Mouse (Mus musculus) c-Kit-positive CD71-positive TER-119-negative erythroid progenitor cells, embryonic 14.5 days (primary cell): ENCODE measurements around the gene Runx3.

Source experiments
- DNase-seq: peaks from one replicate; pipeline ENCODE4 v3.0.0-alpha.2; 2013; ENCODE audit warnings: low read depth

The Runx3 gene

DNA sequence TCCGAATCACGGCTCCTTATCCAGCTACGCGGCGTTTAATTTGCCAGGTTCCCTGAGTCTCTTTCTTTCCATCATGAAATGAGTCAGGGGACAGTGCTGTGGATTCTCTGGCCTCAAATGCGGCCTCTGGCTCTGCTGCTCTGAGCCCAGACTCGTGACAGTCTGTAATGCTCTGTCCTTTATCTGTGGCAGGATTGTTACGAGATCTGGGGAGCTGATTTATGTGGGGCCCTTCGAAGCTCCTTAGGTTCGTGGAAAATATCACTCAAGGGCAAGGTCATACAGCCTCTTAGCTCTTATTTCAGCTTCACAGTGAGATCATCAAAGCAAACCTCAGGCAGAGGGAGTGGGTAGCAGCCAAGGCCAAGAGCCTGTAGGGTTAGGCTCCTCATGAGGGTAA, 6.2 kb upstream of the Runx3 start:
- no peak for DNase-seq

DNA sequence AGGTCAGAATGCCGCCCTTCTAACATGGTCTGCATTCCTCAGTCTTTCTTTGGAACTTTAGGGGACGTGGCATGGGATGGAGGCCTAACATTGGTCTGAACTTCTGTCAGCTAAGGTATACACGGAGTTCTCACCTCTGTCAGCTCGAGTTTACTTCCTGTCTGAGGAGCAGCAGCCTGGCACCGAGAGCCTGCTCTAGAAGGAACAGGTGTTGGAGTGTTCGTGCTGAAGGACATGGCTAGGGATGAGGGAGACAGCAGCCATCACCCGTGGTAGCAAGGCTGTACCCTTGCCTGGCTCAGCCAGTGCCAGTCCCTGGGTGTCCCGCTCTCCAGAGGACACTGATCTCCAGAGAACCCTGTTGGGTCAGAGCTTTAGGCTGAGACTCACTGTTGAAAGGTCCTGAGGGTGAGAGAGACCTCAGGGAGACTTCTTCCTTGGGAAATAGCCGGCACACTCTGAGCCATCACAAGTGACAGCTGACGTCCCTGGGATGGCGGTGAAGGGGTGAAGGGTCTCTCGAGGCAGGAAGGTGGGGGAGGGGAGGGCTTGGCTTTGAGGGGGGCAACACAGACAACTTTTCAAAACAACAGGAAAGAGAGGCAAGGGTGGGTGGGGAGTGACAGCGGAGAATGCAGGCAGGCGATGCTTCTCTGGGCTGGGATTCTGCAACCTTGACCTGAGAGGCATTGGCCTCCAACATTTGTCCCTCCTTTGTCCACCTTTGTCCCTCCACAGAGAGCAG, 4.9 kb upstream of the Runx3 start:
- DNase-seq, result no peak

DNA sequence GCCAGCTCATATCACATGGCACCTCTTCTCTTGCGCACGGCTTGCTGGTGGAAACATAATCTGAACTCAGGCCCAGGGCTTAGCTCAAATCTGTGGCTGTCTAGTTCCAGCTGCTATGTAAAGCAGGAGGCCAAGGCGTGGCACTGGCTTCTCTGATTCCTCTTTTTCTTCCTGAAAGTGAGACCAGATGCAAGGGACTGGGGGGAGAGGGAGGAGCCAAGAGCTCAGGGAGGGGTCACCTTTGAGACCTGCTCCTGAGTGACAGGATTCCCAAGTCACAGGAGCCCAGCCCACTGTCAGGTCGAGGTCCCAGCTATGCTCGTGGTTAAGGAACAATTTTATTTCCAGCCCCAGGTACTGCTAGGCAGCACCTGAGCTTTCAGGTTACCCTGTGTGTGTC, 4.1 kb upstream of the Runx3 start:
- no peak for DNase-seq

DNA sequence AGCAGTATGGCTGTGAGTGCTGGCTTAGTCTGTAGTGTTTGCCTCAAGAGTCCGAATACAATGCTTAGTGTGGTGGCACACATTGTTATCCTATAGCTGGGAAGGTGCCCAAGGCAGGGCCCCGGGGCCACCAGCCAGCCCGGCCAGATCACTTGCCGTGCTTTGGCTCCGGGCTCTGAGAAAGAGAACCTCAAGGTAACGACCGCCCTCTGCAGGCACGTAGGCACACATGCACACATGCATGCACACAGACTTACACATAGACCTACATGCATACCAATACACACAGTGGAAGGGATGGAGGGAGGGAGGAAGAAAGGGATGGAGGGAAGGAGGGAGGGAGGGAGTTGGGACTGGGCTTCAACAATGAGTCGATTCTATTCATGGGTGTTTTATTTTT, 2.6 kb upstream of the Runx3 start:
- no peak for DNase-seq

DNA sequence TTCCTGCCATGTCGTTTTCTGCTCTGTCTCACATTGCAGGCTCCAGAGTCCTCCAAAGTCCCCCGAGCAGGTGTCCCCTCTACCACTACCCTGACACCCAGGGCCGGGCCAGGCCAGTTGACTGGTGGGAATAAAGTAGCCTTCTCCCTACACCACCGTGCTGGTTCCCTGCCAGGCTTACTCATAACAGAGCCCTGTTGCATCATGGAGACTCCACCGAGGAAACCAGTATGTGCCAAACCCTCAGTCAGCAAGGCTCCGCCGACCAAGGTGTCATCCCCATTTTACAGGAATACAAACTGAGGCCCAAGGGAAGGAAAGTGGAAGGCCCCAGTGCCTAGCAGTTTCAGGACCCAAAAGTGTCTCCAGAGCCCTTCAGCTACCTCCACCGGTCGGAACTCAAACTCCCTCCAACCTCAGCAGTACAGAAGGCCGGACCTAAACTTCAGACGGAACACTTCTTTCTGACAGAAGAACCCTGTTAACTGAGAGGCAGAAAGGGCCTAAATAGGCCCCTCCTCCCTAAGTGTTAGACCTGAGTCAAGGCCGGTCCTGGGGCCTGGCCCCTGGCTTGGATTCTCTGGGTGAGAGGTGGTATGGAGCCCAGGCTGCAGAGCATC, 1.5 kb upstream of the Runx3 start:
- no peak for DNase-seq

DNA sequence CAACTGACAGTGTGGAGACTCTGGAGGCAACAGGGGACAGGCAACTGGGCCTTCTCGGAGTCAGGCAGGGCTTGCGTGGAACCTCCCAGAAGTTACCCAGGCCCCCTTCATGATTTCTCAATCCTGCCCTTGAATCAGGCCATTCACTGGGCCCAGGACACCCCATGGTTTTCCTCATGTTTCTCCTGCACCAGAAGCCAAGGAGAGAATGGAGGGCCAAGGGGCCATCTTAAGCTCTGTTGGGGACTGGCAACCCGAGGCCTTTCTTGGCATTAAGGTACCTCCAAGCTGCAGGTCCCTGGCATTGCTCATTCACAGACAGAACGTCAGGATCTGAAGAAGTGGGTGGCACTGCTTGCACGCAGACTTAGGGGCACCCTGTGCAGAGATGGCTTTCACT, 3.3 kb downstream of the Runx3 start:
- DNase-seq, result no peak

DNA sequence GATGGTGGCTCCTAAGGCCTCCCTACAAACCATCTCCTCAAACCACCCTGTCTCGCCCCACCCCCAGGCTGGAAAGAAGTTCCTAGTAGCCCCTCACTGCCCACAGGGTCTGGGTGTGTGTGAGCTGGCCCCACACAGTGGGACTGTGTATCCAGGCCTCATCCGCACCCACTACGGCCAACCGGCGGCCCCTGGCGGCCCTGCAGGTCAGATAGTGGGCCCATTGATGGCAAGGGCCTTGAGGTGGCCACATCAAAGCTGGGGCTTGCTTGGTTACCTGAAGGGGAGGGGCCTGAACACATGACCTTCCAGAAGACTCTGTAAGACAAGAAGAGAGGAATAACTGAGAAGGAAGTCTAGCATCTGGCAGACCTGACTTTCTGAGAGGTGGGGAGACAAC, 4.3 kb downstream of the Runx3 start:
- no peak for DNase-seq

DNA sequence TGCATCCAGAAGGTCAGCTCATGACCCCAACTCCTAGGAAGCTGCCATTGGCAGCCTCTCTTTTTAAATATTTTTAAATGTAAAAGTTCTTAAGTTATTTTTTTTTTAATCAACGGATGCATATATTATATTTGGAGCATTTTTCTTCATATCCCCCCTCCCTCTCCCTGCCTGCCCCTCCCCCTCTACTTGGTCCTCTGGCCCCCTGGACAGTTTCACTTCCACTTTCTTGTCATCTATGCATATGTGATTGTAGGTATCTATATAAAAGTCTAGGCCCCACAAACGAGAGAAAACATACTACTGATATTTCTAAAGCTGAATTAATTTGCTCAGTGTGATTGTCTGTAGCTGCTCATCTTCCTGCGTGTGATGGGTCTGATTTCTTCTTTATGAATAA, 4.7 kb downstream of the Runx3 start:
- DNase-seq, result no peak

DNA sequence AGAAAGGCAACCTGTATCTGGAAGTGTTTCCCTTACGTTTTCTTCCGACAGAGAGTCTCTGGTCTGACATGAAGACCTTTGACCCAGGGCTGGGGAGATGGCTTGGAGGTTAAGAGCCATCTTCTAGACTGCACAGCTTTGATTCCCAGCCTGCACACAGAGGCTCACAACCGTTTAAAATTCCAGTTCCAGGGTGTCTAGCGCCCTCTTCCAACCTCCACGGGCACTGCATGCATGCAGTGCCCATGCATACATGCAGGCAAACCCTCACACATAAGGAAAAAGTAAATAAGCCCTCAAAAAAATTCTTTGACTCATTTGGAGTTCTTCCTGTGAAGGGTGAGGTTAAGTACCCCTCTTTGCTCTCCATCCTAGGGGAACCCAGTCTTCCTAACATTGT, 5.9 kb downstream of the Runx3 start:
- no peak for DNase-seq

DNA sequence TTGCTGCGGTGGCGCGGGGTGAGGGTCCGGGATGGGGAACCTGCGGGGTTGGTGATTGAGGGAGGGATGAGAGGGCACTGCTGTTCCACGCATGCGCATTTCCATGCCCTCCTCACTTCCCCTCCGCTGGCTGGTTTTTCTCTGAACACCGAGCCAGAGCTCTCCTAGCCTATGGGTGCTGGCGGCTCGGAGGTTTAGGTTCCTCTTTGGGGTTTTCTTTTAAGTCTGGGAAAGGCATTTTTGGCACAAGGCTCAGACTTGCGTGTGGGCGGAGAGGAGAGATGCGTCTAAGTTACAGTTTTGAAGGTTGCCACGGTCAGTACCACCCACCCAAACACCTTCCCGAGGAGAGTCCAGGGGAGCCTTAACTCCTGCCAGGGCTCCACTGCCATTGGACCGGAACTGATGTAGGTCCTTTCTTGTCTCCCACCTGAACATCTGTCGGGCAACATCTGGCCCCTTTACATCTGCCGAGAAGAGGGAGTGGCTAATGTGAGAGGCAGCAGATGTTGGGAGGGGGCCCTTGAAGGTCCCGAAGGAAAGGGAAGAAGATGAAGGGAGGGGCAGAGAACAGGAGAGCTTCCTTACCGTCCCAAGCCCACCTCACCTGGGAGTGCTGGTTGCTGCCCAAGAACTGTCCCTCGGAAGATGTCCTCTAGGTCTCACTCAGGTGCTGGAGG, 8.5 kb downstream of the Runx3 start:
- DNase-seq, result no peak

DNA sequence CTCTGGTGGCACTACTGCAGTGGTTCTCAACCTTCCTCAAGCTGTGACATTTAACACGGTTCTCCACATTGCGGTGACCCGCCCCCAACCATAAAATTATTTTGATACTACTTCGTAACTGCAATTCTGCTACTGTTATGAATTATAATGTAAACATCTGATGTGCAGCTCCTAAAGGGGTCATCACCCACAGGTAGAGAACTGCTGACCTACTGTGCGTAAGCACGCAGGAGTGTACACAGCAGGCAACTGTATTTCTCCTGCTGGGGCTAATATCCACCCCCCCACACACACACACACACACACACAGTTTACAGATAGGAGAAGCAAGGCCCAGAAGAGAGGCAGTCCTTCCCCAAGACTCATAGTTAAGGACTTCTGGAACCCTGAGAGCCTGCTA, 9.7 kb downstream of the Runx3 start:
- DNase-seq, result no peak

DNA sequence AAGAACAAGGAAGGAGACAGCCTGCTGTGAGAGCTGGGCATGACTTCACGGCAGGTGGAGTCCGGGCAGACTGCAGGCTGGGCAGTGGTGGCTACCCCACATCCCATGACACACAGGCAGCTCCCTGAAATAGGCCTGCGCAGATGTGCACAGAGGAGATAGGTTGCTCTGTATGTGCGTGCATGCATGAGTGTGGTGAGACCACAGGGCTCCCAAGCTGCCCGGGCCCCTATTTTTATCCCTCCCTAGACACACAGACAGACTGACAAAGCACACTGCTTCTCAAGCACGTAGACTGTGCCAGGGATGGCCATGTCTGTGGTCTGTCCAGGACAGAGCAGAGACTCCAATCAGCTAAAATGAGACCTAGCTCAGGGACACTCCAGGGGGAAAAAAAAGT, 10.7 kb downstream of the Runx3 start:
- DNase-seq, result no peak

DNA sequence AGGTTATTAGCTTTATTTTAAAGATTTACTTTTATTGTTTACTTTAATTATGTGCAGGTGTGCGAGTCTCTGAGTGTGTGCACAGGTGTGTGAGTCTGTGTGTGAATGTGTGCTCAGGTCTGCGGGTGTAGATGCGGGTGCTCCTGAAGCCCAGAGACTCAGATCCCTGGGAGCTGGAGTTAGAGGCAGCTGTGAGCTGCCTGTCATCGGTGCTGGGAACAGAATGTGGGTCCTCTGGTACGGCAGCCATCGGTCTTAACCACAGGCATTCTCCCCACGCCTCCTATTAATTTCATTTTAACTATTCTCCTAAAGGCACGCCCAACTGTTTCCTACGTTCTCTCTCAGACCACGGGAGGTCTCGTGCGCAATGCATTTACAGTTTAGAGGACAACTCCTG, 12.3 kb downstream of the Runx3 start:
- DNase-seq, result no peak

DNA sequence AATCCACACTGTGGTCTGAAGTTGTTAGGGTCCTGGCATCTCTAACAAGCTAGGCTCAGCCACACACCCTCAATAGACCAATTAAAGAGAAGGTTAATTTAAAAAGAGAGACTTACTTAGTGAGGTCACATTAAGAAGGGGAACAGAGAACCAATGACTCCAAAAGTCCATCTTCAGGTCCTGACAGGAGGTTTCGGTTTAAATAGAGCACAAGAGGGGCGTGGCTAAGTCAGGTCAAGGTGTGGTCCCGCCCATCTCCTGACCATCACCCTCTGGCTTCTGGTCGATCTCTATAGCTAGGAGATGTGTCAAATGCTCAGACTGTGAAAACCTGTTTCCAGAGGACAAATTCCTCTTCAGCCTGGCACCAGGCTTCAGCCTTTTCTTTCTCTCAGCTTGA, 13.3 kb downstream of the Runx3 start:
- DNase-seq, result no peak

DNA sequence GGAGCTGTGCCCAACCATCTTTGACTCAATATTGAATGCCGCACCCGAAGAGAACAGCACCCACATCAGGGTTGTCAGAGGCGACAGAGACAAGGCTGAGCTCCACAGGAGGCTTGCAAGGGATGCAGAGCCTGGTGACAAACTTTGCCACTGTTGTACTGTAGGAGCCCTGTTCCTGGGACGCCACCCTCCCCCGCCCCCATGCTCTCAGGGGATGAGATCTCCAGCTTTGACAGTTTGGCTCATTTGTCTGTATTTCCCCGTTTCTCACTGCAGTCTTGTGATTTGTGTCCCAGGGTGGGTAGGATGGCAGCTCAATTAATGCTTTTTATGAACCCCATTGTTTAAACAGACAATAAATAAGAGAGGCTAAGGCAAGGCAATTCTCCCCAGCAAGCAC, 14.9 kb downstream of the Runx3 start:
- no peak for DNase-seq

DNA sequence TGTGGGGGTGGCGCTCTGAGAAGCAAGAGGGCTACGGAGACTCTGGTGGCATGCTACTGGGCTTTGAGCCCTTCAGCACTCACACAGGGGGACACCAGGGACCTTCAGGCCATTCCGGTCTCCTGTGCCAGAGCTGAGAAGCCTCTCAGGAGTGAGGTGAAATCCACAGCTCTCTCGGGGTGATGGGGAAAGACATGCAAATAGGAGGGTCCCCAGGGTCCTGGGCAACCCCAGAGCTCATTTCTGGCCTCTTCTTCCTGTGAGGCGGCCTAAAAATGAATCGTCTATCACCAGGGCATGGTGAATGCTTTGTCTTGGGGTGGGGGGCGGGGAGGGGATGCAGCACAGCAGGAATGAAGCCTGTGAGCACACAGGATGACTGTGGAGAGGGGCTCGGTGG, 15.8 kb downstream of the Runx3 start:
- no peak for DNase-seq

DNA sequence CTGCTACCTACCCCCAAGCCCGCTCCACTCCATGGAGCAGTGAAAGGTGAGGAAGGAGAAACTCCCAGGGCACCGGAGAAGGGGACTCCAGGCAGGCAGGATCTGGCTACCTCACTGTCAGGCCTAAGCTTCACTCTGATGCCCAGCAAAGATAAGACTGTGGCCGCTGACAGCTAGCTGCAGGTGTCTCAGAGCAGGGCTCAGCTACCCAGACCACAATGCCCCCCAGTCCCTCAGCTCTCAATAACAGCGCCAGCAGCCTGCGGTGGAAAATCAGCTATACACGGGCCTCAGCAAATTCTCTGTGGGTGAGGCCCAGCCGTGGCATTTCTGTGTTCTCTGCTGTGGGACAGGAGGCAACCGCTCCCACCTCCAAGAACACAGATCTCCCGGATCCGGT, 16.2 kb downstream of the Runx3 start:
- DNase-seq, result no peak

DNA sequence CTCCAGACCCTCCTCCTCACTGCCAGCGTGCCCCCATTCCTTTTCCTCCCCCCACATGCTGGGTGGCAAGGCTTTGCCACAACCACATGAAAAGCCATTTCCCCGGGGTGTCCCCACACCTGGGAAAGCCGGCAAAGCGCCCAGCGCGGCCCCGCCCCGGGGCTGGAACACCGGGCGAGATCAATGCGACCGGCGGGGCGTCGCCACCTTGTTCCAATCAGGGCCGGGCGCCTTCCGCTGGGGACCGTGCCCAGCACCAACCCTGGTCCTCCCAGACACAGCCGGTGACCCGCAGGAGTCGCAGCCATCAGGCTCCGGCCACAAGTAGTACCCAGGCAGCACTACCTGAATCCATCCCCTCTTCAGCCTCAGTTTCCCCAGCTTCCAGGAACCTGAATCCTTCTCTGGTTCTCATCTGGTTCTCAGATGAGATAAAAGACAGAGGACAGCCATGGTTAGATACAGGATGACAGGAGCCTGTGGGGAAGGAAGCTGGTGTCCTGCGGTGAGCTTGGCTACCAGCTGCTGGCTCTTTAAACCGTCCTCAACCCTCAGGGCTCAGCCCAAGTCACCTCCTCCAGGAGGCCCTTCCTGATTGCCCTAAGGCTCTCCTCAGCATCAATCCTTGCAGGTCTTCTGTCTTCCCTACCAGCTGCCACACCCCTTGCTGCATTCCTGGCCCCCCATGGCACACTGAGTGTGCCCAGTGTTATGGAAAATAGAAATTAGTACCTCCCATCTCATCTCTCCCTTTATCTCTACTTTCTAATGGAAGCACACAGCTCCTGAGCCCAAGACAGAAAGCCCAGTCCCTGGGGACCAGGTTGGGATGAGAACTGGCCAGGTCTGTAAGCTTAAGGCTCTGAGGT, 20.4 kb downstream of the Runx3 start:
- DNase-seq, result no peak

DNA sequence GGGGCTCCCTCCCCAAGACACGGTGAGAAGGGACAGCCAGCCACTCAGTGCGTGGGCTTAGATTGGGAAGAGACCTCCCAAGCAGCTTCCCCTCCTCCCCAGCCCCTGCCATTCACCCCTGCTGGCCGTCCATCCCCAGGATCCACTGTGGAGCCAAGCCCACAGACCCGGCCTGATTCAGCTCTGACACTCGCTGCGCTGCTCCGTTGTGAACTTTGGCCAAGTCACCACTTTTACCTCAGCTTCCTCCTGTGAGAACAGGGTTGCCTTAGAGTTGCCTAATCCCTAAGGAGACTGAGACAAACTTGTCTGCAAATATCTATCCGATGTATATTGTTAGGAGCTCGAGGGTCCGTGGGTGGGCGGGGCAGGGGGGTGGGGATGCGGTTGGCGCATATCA, 21.3 kb downstream of the Runx3 start:
- DNase-seq, result no peak

DNA sequence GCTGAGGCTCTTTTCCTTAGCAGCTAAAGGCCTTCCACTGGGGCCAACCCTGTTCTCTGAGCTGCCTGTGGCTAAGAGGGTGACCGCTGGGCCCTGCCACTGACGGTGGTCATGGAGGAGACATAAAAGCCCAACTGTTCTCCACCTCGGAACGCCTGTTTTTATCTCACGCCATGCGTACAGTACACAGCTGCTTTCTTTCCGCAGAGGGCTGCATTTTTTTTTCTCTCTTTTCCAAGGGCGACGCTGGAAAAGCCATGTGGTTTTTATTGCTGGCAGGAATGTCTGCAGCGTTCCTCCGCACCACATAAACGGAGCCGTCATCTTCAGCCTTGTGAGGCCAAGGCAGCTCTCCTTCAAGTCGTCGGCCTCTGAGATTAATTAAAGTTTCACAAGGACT, 26.3 kb downstream of the Runx3 start:
- no peak for DNase-seq

DNA sequence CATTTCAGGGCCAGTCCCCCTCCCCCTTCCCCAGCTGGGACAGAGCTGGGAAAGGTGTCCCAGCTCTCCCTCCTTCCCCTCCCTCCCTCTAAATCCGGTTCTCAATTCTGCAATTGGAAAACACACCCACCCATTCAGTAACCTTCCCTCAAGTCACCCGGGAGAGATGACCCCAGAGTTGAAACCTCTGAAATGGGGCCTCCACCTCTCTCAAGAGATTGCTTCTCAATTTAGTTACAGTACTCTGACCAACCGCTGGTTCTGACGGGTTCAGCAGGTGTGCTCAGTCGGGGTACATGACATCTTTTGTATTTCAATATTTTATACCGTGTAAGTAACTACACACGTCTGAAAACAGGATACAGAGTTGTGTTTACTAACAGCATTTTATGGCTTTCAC, 28.2 kb downstream of the Runx3 start:
- no peak for DNase-seq

DNA sequence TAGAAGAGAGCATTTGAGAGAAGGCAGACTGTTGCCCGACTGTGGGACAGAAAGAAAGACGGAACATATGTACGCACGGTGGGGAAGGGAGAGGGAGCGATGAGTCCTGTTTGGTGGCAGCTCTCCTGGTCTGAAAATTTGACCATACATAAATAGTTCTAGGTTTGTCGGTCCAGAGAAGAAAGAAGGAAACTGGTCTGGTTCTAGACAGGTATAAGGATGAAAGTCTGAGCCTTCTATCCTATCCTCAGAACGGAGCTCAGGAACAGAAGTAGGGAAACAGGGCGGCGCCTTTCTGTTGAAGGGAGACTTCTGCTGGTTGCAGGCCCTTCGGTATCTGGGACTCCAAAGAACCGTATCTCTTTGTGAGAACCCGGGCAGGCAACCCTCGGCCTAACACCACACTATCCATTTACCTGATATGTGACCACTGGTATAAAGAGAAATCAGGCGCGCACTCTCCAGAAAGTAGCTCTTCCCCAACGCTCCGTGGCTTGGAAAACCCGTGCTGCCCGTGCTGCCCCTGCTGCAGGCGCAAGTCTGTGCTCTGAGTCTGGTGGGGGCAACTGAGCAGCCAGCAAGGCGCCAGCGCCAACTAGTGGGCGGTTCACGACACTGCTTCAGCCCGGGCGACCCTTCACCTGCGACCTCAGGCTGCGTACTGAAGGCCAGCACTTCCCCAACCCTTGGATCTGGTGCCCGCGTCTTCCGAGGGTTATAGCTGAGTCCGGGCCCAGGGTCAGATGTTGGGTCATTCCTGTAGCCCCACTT, 29.8 kb downstream of the Runx3 start:
- DNase-seq, result no peak
